Comparison of ENCODE assay signal across 8 mouse cellular contexts in genomic region chr19:7340780-7341475, GRCm38 (mm10). TPM values are rescaled to one million over a fixed set of nuclear protein-coding genes. Genes with fewer than 3 reads are reported as not detected.
DNase-seq lines count a peak whose midpoint lies in the region; ATAC-seq and TF ChIP-seq lines count a peak whose summit lies in the region.

No protein-coding gene starts in this region.

- peak; percentile 40 for DNase-seq in kidney, postnatal 0 days (ENCODE audit: low spot score)
- DNase-seq in kidney, postnatal 4 days = no peak
- DNase-seq in MEL (ENCODE audit: low read depth, low spot score) = peak; percentile 81
- DNase-seq in intestine, embryonic 14.5 days (ENCODE audit: low spot score) = peak; percentile 71
- peak; percentile 19 for DNase-seq in yolk sac, embryonic 10.5 days (ENCODE audit: low spot score)
- no peak for DNase-seq in adrenal gland, adult 18-20 months (ENCODE audit: low spot score in 2 of 2)

- peak in 1 of 2 experiments; percentile 23; a peak in 1 of 4 replicates for TF ChIP-seq EP300 in MEL (IDR thresholded peaks at IDR 0.05; ENCODE audit: low read depth in 1 of 2, low read length in 2 of 2)

- no peaks in the 10 kb centered on the region for H3K27me3 ChIP-seq in kidney, postnatal 0 days (ENCODE audit: insufficient read depth, low read length)
- H3K27me3 ChIP-seq in MEL (ENCODE audit: control insufficient read depth in 1 of 2, insufficient read depth in 2 of 2, low read length in 2 of 2) = no peaks in the 10 kb centered on the region
- no peaks in the 10 kb centered on the region for H3K27me3 ChIP-seq in embryonic facial prominence, embryonic 15.5 days
- no peaks in the 10 kb centered on the region for H3K27me3 ChIP-seq in intestine, embryonic 14.5 days (replicated peaks; ENCODE audit: control insufficient read depth, insufficient read depth, low read length)
- no peaks in the 10 kb centered on the region for H3K27me3 ChIP-seq in megakaryocyte, embryonic 14.5 days (replicated peaks)

- peaks cover 52% of the 10 kb centered on the region for H3K79me2 ChIP-seq in MEL (ENCODE audit: control insufficient read depth, insufficient read depth, low read length, poor library complexity)

- H3K4me1 ChIP-seq in kidney, postnatal 0 days (replicated peaks; ENCODE audit: insufficient read depth, low read length) = peaks cover 26% of the 10 kb centered on the region
- peaks cover 12 to 45% of the 10 kb centered on the region in 2 experiments for H3K4me1 ChIP-seq in MEL (ENCODE audit: control insufficient read depth in 1 of 2, insufficient read depth in 2 of 2, low read length in 2 of 2)
- peaks cover 43% of the 10 kb centered on the region for H3K4me1 ChIP-seq in embryonic facial prominence, embryonic 15.5 days
- H3K4me1 ChIP-seq in intestine, embryonic 14.5 days (replicated peaks; ENCODE audit: control insufficient read depth, insufficient read depth, low read length) = peaks cover 28% of the 10 kb centered on the region
- peaks cover 65% of the 10 kb centered on the region for H3K4me1 ChIP-seq in megakaryocyte, embryonic 14.5 days

- H3K36me3 ChIP-seq in kidney, postnatal 0 days (ENCODE audit: insufficient read depth, low read length) = no peaks in the 10 kb centered on the region
- H3K36me3 ChIP-seq in MEL (ENCODE audit: control insufficient read depth in 1 of 2, insufficient read depth in 2 of 2, low read length in 2 of 2) = peaks cover 0 to 37% of the 10 kb centered on the region in 2 experiments; a peak in 3 of 4 replicates
- H3K36me3 ChIP-seq in embryonic facial prominence, embryonic 15.5 days = no peaks in the 10 kb centered on the region
- no peaks in the 10 kb centered on the region for H3K36me3 ChIP-seq in intestine, embryonic 14.5 days (ENCODE audit: control insufficient read depth, insufficient read depth, low read length)
- H3K36me3 ChIP-seq in megakaryocyte, embryonic 14.5 days (replicated peaks; ENCODE audit: low read length) = peaks cover 27% of the 10 kb centered on the region

- TF ChIP-seq CTCF in kidney, postnatal 0 days (IDR thresholded peaks at IDR 0.05; ENCODE audit: low read depth) = no peak
- TF ChIP-seq CTCF in MEL (IDR thresholded peaks at IDR 0.05 in 2 of 3, conservative IDR thresholded peaks at IDR 0.05 in 1 of 3; ENCODE audit: control insufficient read depth in 1 of 3, insufficient read depth in 1 of 3, low read depth in 2 of 3, low read length in 3 of 3, poor library complexity in 1 of 3, severe bottlenecking in 1 of 3) = no peak

- TF ChIP-seq RAD21 in MEL (IDR thresholded peaks at IDR 0.05; ENCODE audit: low read depth, low read length) = no peak

- under 1% methylated on average over 37 of the region's 46 CpGs for WGBS in kidney, postnatal 0 days
- WGBS in embryonic facial prominence, embryonic 15.5 days = under 1% methylated on average over 29 of the region's 46 CpGs
- 2% methylated on average over 36 of the region's 46 CpGs for WGBS in intestine, embryonic 14.5 days

- H3K9me3 ChIP-seq in kidney, postnatal 0 days (replicated peaks; ENCODE audit: low read length) = no peaks in the 10 kb centered on the region
- no peaks in the 10 kb centered on the region for H3K9me3 ChIP-seq in MEL (replicated peaks; ENCODE audit: insufficient read depth, low read length)
- H3K9me3 ChIP-seq in embryonic facial prominence, embryonic 15.5 days (replicated peaks) = no peaks in the 10 kb centered on the region
- H3K9me3 ChIP-seq in intestine, embryonic 14.5 days (ENCODE audit: control insufficient read depth, low read length) = no peaks in the 10 kb centered on the region
- no peaks in the 10 kb centered on the region for H3K9me3 ChIP-seq in megakaryocyte, embryonic 14.5 days

- H3K4me2 ChIP-seq in kidney, postnatal 0 days (ENCODE audit: low read length) = peak overlapping the region; percentile 87
- peak overlapping the region; percentile 81 for H3K4me2 ChIP-seq in embryonic facial prominence, embryonic 15.5 days (replicated peaks)
- H3K4me2 ChIP-seq in intestine, embryonic 14.5 days (ENCODE audit: low read length) = peak overlapping the region; percentile 78

- H3K9ac ChIP-seq in kidney, postnatal 0 days (ENCODE audit: low read depth, low read length) = peak overlapping the region; percentile 88
- peak overlapping the region; percentile 97 for H3K9ac ChIP-seq in MEL (ENCODE audit: control insufficient read depth, low read depth, low read length, poor library complexity, severe bottlenecking)
- H3K9ac ChIP-seq in embryonic facial prominence, embryonic 15.5 days = peak overlapping the region; percentile 96
- H3K9ac ChIP-seq in intestine, embryonic 14.5 days (ENCODE audit: low read length) = peak overlapping the region; percentile 90

- ATAC-seq in kidney, postnatal 0 days (replicated peaks; ENCODE audit: low FRiP score, low read depth) = peak; percentile 77
- peak; percentile 84 for ATAC-seq in embryonic facial prominence, embryonic 15.5 days (ENCODE audit: insufficient number of reproducible peaks, low FRiP score, low TSS enrichment, low read depth)
- ATAC-seq in intestine, embryonic 14.5 days (replicated peaks; ENCODE audit: low FRiP score, low TSS enrichment, low read depth) = peak; percentile 83

- H3K4me3 ChIP-seq in kidney, postnatal 0 days (replicated peaks; ENCODE audit: low read depth, low read length) = peak overlapping the region; percentile 75
- H3K4me3 ChIP-seq in MEL (ENCODE audit: control insufficient read depth in 1 of 2, insufficient read depth in 1 of 2, low read depth in 2 of 2, low read length in 2 of 2) = peak overlapping the region; percentile 78 to 86
- H3K4me3 ChIP-seq in embryonic facial prominence, embryonic 15.5 days (replicated peaks) = peak overlapping the region; percentile 94
- H3K4me3 ChIP-seq in intestine, embryonic 14.5 days (ENCODE audit: low read depth, low read length) = peak overlapping the region; percentile 93
- peak overlapping the region; percentile 98 for H3K4me3 ChIP-seq in megakaryocyte, embryonic 14.5 days (replicated peaks)

- peak in 1 of 2 experiments; percentile 59; a peak in 3 of 4 replicates for TF ChIP-seq POLR2A in MEL (IDR thresholded peaks at IDR 0.05; ENCODE audit: control insufficient read depth in 1 of 2, insufficient read depth in 1 of 2, low read depth in 1 of 2, low read length in 2 of 2, poor library complexity in 1 of 2)

- H3K27ac ChIP-seq in kidney, postnatal 0 days = peak overlapping the region; percentile 88
- H3K27ac ChIP-seq in MEL (ENCODE audit: control insufficient read depth, low read depth, low read length) = peak overlapping the region; percentile 82
- H3K27ac ChIP-seq in embryonic facial prominence, embryonic 15.5 days (replicated peaks) = peak overlapping the region; percentile 90
- peak overlapping the region; percentile 84 for H3K27ac ChIP-seq in intestine, embryonic 14.5 days (ENCODE audit: low read depth)

TF ChIP-seq in MEL, 35 proteins besides CTCF, POLR2A, EP300 and RAD21:
- TF ChIP-seq MAZ (IDR thresholded peaks at IDR 0.05; ENCODE audit: low read depth, low read length) (no peak), GATA1 (IDR thresholded peaks at IDR 0.05; ENCODE audit: low read depth, low read length) (0 out of 2 replicates have a peak, but pooled peaks have one; percentile 15), UBTF (IDR thresholded peaks at IDR 0.05; ENCODE audit: borderline replicate concordance, insufficient read depth, low read depth, low read length) (peak; percentile 100), HCFC1 (IDR thresholded peaks at IDR 0.05; ENCODE audit: low read depth, low read length) (peak; percentile 36; the same call in 1 of the 2 replicates), SIN3A (IDR thresholded peaks at IDR 0.05; ENCODE audit: low read length) (peak; percentile 25; the same call in 1 of the 2 replicates), TBP (IDR thresholded peaks at IDR 0.05; ENCODE audit: low read depth, low read length) (peak; percentile 58; the same call in 1 of the 2 replicates), USF1 (IDR thresholded peaks at IDR 0.05; ENCODE audit: low read depth, low read length) (no peak), CHD1 (IDR thresholded peaks at IDR 0.05; ENCODE audit: low read depth, low read length) (no peak), JUND (IDR thresholded peaks at IDR 0.05; ENCODE audit: low read depth, low read length) (no peak)

RNA-seq across cellular contexts. Expression of gene Mark2, which starts 0.7 kb away (rescaled TPM):
- polyA plus RNA-seq in kidney, postnatal 0 days (2015; fragmentation: Nextera tagmentation; extraction: Ambion mirVana) = 32.9 and 35.5 TPM in 2 replicates
- total RNA-seq in MEL (2012; rRNA removed) = 34.6 and 36.1 TPM in 2 replicates
- polyA plus RNA-seq in MEL (2012; ENCODE audit: insufficient read depth in 1 of 2, insufficient read length in 2 of 2, low read depth in 1 of 2, low replicate concordance in 2 of 2, missing spikeins in 1 of 2) = 10 to 100 TPM in 1 of 2 experiments, not detected in 1; 72.4 TPM
- polyA plus RNA-seq in embryonic facial prominence, embryonic 15.5 days (2015; fragmentation: Nextera tagmentation; extraction: Ambion mirVana) = 54.9 and 60.2 TPM in 2 replicates
- polyA plus RNA-seq in intestine, embryonic 14.5 days (2014; fragmentation: Nextera tagmentation; extraction: Ambion mirVana) = 48.7 and 54.0 TPM in 2 replicates
- polyA plus RNA-seq in megakaryocyte, embryonic 14.5 days (2012; ENCODE audit: insufficient read depth, low replicate concordance) = 179 and 300 TPM in 2 replicates
- 10 to 100 TPM; 63.5 to 64.0 TPM for total RNA-seq in adrenal gland, adult 18-20 months (2021)

RNA-seq across cellular contexts. Expression of gene Spindoc, which starts 41.9 kb away (rescaled TPM):
- 19.2 and 21.9 TPM in 2 replicates for polyA plus RNA-seq in kidney, postnatal 0 days (2015; fragmentation: Nextera tagmentation; extraction: Ambion mirVana)
- total RNA-seq in MEL (2012; rRNA removed) = 12.8 and 13.0 TPM in 2 replicates
- 10 to 100 TPM in 1 of 2 experiments, not detected in 1; 54.1 TPM for polyA plus RNA-seq in MEL (2012; ENCODE audit: insufficient read depth in 1 of 2, insufficient read length in 2 of 2, low read depth in 1 of 2, low replicate concordance in 2 of 2, missing spikeins in 1 of 2)
- polyA plus RNA-seq in embryonic facial prominence, embryonic 15.5 days (2015; fragmentation: Nextera tagmentation; extraction: Ambion mirVana) = 30.1 and 36.2 TPM in 2 replicates
- 23.7 and 24.3 TPM in 2 replicates for polyA plus RNA-seq in intestine, embryonic 14.5 days (2014; fragmentation: Nextera tagmentation; extraction: Ambion mirVana)
- polyA plus RNA-seq in megakaryocyte, embryonic 14.5 days (2012; ENCODE audit: insufficient read depth, low replicate concordance) = 40.6 and 204 TPM in 2 replicates
- total RNA-seq in adrenal gland, adult 18-20 months (2021) = 10 to 100 TPM; 19.9 to 22.7 TPM

Comparison
In these comparisons a context has a peak if more than half of its experiments do, and no peak if none do; other contexts are left out.
1. DNase-seq: peak in kidney, postnatal 0 days (single experiment), MEL (single experiment), intestine, embryonic 14.5 days (single experiment) and yolk sac, embryonic 10.5 days (single experiment); none in kidney, postnatal 4 days (0 of 2) and adrenal gland, adult 18-20 months (0 of 2).
2. Peak in every context shown above with its lines, with median percentiles within 50 percentile points of each other: ATAC-seq, H3K27ac ChIP-seq, H3K4me2 ChIP-seq, H3K4me3 ChIP-seq and H3K9ac ChIP-seq.